Mouse (Mus musculus): ENCODE data around the gene Tfdp1.

GRCm38 (mm10) chr8:13386366-13386765 is 47.8 kb downstream of the Tfdp1 start:
- TF ChIP-seq CTCF (IDR thresholded peaks at IDR 0.05; ENCODE audit: extremely low read depth, insufficient read depth, insufficient read length, insufficient replicate concordance) (no peak), POLR2A (IDR thresholded peaks at IDR 0.05; ENCODE audit: low read depth, low read length) (no peak)

Measured in spleen, adult 2 months (tissue).